Mouse (Mus musculus): Measurements from ENCODE around the gene Krt16. TPM values are rescaled to one million over a fixed set of nuclear protein-coding genes. Genes with fewer than 3 reads are reported as not detected.

Gene Krt16
- total and polyA plus RNA-seq, 3 experiments, result not detected

DNA sequence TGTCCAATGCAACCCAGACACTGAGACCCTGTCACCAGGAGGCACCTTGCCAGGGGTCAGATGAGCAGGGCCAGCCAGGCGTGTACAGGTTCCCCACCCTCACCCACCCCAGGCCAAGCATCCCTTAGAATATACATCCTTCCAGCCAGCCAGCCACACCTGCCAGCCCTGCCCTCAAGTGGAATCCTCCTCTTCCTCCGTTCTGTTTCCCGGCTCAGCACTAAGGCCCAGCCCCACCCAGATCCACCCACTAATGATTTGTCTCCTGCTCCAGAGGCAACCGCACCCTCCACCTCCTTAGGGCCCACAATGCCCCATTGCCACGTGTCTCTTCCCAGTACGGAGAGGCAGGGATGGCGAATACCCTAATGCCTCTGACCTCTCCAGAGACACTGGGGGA, 26.0 kb upstream of the Krt16 start:
- no peak for TF ChIP-seq POLR2A (IDR thresholded peaks at IDR 0.05; ENCODE audit: control insufficient read depth in 1 of 2, insufficient read depth in 1 of 2, low read depth in 1 of 2, low read length in 2 of 2, poor library complexity in 1 of 2)
- no peaks in the 10 kb centered on the region for H3K27me3 ChIP-seq (ENCODE audit: control insufficient read depth in 1 of 2, insufficient read depth in 2 of 2, low read length in 2 of 2)
- H3K9ac ChIP-seq (ENCODE audit: control insufficient read depth, low read depth, low read length, poor library complexity, severe bottlenecking), result no peak overlapping the region
- DNase-seq (ENCODE audit: low read depth, low spot score), result no peak
- H3K4me3 ChIP-seq (ENCODE audit: control insufficient read depth in 1 of 2, insufficient read depth in 1 of 2, low read depth in 2 of 2, low read length in 2 of 2), result no peak overlapping the region
- H3K27ac ChIP-seq (ENCODE audit: control insufficient read depth, low read depth, low read length), result no peak overlapping the region
- no peaks in the 10 kb centered on the region for H3K36me3 ChIP-seq (ENCODE audit: control insufficient read depth in 1 of 2, insufficient read depth in 2 of 2, low read length in 2 of 2)
- H3K9me3 ChIP-seq (replicated peaks; ENCODE audit: insufficient read depth, low read length), result no peaks in the 10 kb centered on the region
- H3K4me1 ChIP-seq (ENCODE audit: control insufficient read depth in 1 of 2, insufficient read depth in 2 of 2, low read length in 2 of 2), result no peaks in the 10 kb centered on the region
- no peaks in the 10 kb centered on the region for H3K79me2 ChIP-seq (ENCODE audit: control insufficient read depth, insufficient read depth, low read length, poor library complexity)

GRCm38 (mm10) chr11:100271878-100272277, 23.2 kb upstream of the Krt16 start:
- H3K36me3 ChIP-seq (ENCODE audit: control insufficient read depth in 1 of 2, insufficient read depth in 2 of 2, low read length in 2 of 2), result no peaks in the 10 kb centered on the region
- H3K9me3 ChIP-seq (replicated peaks; ENCODE audit: insufficient read depth, low read length), result no peaks in the 10 kb centered on the region
- no peak overlapping the region for H3K27ac ChIP-seq (ENCODE audit: control insufficient read depth, low read depth, low read length)
- TF ChIP-seq ELF1 (IDR thresholded peaks at IDR 0.05; ENCODE audit: low read depth, low read length), result no peak
- TF ChIP-seq MAFK (IDR thresholded peaks at IDR 0.05; ENCODE audit: borderline replicate concordance, low read depth, low read length), result peak; percentile 17; the same call in 1 of the 2 replicates
- no peak for DNase-seq (ENCODE audit: low read depth, low spot score)
- no peaks in the 10 kb centered on the region for H3K79me2 ChIP-seq (ENCODE audit: control insufficient read depth, insufficient read depth, low read length, poor library complexity)
- H3K27me3 ChIP-seq (ENCODE audit: control insufficient read depth in 1 of 2, insufficient read depth in 2 of 2, low read length in 2 of 2), result no peaks in the 10 kb centered on the region
- H3K9ac ChIP-seq (ENCODE audit: control insufficient read depth, low read depth, low read length, poor library complexity, severe bottlenecking), result no peak overlapping the region
- H3K4me3 ChIP-seq (ENCODE audit: control insufficient read depth in 1 of 2, insufficient read depth in 1 of 2, low read depth in 2 of 2, low read length in 2 of 2), result no peak overlapping the region
- no peaks in the 10 kb centered on the region for H3K4me1 ChIP-seq (ENCODE audit: control insufficient read depth in 1 of 2, insufficient read depth in 2 of 2, low read length in 2 of 2)

- H3K79me2 ChIP-seq (ENCODE audit: control insufficient read depth, insufficient read depth, low read length, poor library complexity), result no peaks in the 10 kb centered on the region
- DNase-seq (ENCODE audit: low read depth, low spot score), result no peak
- H3K4me3 ChIP-seq (ENCODE audit: control insufficient read depth in 1 of 2, insufficient read depth in 1 of 2, low read depth in 2 of 2, low read length in 2 of 2), result no peak within 1 kb of the TSS
- H3K9me3 ChIP-seq (replicated peaks; ENCODE audit: insufficient read depth, low read length), result no peaks in the 10 kb centered on the region
- no peaks in the 10 kb centered on the region for H3K27me3 ChIP-seq (ENCODE audit: control insufficient read depth in 1 of 2, insufficient read depth in 2 of 2, low read length in 2 of 2)
- no peak for TF ChIP-seq ZNF384 (IDR thresholded peaks at IDR 0.05; ENCODE audit: low read depth, low read length)
- no peak for TF ChIP-seq ELF1 (IDR thresholded peaks at IDR 0.05; ENCODE audit: low read depth, low read length)
- no peak for TF ChIP-seq MXI1 (IDR thresholded peaks at IDR 0.05; ENCODE audit: low read depth, low read length)
- no peak for TF ChIP-seq MYC (IDR thresholded peaks at IDR 0.05; ENCODE audit: low read depth, low read length)
- TF ChIP-seq CHD1 (IDR thresholded peaks at IDR 0.05; ENCODE audit: low read depth, low read length), result no peak
- TF ChIP-seq USF1 (IDR thresholded peaks at IDR 0.05; ENCODE audit: low read depth, low read length), result no peak
- TF ChIP-seq MYB (IDR thresholded peaks at IDR 0.05; ENCODE audit: low read depth, low read length), result no peak
- TF ChIP-seq MAZ (IDR thresholded peaks at IDR 0.05; ENCODE audit: low read depth, low read length), result no peak
- TF ChIP-seq NELFE (IDR thresholded peaks at IDR 0.05; ENCODE audit: low read depth, low read length), result no peak
- no peak for TF ChIP-seq JUND (IDR thresholded peaks at IDR 0.05; ENCODE audit: low read depth, low read length)
- no peak for TF ChIP-seq USF2 (IDR thresholded peaks at IDR 0.05; ENCODE audit: borderline replicate concordance in 1 of 2, insufficient read depth in 1 of 2, low read depth in 1 of 2, low read length in 2 of 2)
- TF ChIP-seq GATA1 (IDR thresholded peaks at IDR 0.05; ENCODE audit: low read depth, low read length), result no peak
- no peak for TF ChIP-seq TBP (IDR thresholded peaks at IDR 0.05; ENCODE audit: low read depth, low read length)
- TF ChIP-seq HCFC1 (IDR thresholded peaks at IDR 0.05; ENCODE audit: low read depth, low read length), result no peak
- no peak for TF ChIP-seq POLR2AphosphoS2 (IDR thresholded peaks at IDR 0.05; ENCODE audit: low read length)
- no peaks in the 10 kb centered on the region for H3K36me3 ChIP-seq (ENCODE audit: control insufficient read depth in 1 of 2, insufficient read depth in 2 of 2, low read length in 2 of 2)
- no peak within 1 kb of the TSS for H3K27ac ChIP-seq (ENCODE audit: control insufficient read depth, low read depth, low read length)
- no peak within 1 kb of the TSS for H3K9ac ChIP-seq (ENCODE audit: control insufficient read depth, low read depth, low read length, poor library complexity, severe bottlenecking)
- H3K4me1 ChIP-seq (ENCODE audit: control insufficient read depth in 1 of 2, insufficient read depth in 2 of 2, low read length in 2 of 2), result no peaks in the 10 kb centered on the region
Observed at GRCm38 (mm10) chr11:100269821-100270332, 21.2 kb upstream of the Krt16 start, which contains the start of gene Krt42. TSS of gene Krt42 (minus strand) at chr11:100269871.
